Mouse (Mus musculus): ENCODE measurements around the gene Capza1.
"Not testable (repeated sequence)": the region's sequence is repeated elsewhere in the genome, so short reads cannot be mapped to it uniquely, and the experiment has no call there.

Capza1 gene

DNA sequence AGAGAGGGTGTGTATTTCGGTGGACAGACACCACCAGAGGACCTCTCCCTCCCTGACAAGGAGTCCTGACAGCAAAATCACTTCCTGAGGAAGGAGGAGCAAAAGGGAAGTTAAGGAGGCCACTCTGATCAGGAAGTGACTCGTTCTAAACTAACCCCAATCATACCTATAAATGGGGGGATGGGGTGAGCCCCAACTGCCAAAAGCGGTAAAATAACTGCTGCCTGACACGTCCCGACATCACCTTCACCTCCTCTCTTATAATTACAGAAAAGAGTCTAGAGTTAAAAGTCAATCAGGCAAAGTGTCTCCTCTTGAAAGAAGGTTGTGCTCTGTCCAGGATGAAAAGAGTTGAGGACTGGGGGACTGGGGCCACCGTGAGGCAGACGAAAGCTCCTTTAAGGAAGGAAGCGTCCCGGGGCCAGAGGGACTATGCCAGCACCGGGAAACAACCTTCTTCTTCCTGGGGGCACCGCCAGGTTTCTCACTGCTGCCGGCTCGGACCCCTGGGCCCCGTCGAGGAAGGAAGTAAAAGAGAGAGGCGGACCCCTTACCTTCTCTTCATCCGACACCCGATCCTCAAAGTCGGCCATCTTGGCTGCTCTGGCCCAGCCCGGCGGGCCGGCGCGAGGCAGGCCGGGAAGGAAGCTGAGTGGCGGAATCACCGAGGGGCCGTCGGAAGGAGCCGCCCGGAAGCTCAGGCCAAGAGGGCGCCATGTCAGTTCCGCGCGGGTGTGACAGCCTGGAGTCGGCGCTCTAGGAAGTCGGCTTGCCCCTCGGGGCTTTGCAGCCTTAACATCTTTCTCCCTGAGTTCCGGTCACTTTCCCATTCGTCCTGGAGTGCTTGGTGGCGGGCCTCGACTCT is at the start of gene Capza1, which contains the start of gene St7l:
Gene Capza1 (minus strand): TSS at position 720 of the 865 bp plus-strand sequence.
Gene St7l (plus strand): TSS at position 220 of the 865 bp plus-strand sequence.
- peak; percentile 91 for DNase-seq (ENCODE audit: inconsistent ontology term)

GRCm38 (mm10) chr3:104909195-104909594 is 44.9 kb upstream of the Capza1 start:
- no peak for DNase-seq (ENCODE audit: inconsistent ontology term)

DNA sequence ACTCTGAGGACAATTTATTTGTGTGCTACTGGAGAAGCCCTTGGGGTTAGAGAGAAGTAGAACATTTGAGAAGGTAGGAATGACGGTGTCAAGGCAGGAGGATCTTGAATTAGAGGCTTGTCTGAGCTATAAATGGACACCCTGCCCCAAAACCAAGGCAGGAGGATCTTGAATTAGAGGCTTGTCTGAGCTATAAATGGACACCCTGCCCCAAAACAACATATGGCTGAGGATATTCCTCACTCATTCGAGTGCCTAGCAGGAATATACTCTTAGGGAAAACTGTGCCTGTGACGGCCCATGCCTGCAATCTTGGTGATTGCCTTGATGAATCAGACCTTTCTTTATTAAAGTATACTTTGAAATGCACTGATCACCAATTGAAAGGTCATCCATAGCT is 41.7 kb upstream of the Capza1 start:
- no peak for DNase-seq (ENCODE audit: inconsistent ontology term)

DNA sequence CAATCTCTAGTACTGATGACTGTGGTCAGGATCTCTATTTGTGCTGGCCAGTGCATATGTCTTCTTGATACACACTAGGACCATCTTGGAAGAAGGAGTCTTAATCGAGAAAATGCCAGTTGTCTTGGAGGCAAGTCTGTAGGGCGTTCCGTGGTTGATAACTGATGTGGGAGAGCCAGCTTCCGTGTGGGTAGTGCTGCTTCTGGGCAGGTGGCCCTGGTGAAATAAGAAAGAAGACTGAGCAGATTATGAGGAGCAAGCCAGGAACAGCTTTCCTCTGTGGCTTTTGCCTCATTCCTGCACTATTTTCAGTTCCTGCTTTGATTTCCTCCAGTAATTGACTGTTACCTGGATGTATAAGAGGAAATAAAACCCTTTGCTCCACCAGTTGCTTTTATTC is 41.1 kb upstream of the Capza1 start:
- DNase-seq (ENCODE audit: inconsistent ontology term), result no peak

GRCm38 (mm10) chr3:104901154-104901553 is 36.8 kb upstream of the Capza1 start:
- no peak for DNase-seq (ENCODE audit: inconsistent ontology term)

- DNase-seq (ENCODE audit: inconsistent ontology term), result no peak
These were observed 31.8 kb upstream of the Capza1 start for GRCm38 (mm10) chr3:104896141-104896540.

- DNase-seq (ENCODE audit: inconsistent ontology term), result no peak
These were observed 24.3 kb upstream of the Capza1 start for GRCm38 (mm10) chr3:104888585-104888984.

DNA sequence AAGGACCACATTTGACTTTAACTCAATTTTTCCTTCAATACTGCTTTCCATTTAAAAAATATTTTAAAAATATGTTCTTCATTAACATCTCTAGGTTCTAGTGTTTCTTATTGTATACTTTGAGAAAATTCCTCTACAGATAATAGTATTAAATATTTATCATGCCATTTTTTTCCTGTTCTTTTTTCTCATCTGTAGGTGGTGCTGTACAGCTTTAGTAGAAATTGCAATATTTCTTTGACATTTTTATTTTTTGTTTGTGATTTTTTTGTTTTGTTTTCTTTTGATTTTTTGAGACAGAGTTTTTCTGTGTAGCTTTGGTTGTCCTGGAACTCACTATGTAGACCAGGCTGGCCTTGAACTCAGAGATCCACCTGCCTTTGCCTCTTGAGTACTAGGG is 5.3 kb upstream of the Capza1 start:
- no peak for DNase-seq (ENCODE audit: inconsistent ontology term)

GRCm38 (mm10) chr3:104866674-104867073 is 2.4 kb upstream of the Capza1 start:
- DNase-seq (ENCODE audit: inconsistent ontology term), result not testable (repeated sequence)

DNA sequence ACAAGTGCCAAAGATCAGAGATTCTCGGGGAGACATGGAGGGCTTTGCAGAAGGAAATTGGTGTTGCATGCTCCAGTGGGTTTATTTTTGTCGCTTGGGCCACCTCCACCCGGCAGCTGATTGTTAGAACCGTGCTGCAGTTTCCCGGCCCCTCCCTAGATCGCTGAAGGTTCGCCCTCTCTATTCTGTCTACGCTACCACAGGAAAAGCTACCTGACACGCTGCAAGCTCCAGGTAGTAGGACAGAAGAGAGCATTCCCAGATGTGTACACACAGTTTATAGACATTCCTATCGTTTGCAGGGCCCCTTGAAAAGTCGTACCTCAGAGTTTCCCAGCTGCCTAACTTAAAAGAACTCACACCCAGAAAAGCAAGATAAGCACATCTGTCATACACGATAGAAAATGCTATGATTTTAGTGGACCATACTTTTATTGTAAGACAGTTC is 1.1 kb upstream of the Capza1 start:
- DNase-seq (ENCODE audit: inconsistent ontology term), result peak; percentile 27

DNA sequence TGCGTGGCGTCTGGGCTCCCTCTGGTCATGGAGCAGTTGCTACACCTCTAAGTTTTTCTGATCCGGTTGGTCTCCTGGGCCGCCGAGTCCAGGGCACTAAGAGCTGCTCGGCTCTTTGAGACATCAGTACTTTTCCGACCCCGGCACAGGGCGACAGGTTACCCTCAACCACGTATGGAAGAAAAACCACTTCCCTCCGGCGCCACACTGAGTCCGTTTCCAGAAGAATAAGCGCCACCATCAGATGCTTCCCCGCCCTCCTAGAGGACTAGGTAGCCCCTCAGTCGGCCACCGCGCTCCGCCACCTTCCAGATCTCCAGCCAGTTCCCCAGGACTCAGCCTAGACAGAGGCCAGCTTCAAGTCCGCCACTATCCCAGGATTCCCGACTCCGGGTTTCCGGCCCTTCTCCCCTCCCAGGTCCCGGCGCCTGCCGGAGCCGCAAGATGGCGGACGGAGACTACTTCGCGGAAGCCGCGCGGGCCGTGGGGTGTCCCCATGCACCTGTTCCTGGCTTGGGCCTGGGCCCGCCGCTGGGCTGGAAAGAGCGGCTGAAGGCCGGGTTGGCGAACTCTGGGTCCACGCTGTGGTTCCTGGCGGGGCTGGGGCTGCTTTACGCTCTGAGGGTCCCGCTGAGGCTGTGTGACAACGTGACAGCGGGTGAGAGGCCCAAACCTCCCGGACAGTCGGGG is 491 bp upstream of the Capza1 start:
- DNase-seq (ENCODE audit: inconsistent ontology term), result peak; percentile 92

GRCm38 (mm10) chr3:104858560-104858959 is 5.7 kb downstream of the Capza1 start:
- no peak for DNase-seq (ENCODE audit: inconsistent ontology term)

DNA sequence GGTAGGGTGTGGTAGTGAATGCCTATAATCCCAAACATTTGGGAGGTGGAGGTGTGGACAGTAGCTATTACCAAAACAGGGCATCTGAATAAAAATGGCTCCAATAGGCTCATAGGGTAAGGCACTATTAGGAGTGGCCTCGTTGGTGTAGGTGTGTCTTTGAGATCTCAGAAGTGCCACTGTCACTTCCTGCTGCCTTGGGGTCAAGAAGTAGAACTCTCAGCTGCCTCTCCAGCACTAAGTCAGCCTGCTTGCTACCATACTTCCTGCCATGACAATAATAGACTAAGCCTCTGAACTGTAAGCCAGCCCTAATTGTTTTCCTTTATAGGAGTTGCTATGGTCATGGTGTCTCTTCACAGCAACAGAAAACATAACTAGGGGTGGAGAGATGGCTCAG is 8.2 kb downstream of the Capza1 start:
- no peak for DNase-seq (ENCODE audit: inconsistent ontology term)

DNA sequence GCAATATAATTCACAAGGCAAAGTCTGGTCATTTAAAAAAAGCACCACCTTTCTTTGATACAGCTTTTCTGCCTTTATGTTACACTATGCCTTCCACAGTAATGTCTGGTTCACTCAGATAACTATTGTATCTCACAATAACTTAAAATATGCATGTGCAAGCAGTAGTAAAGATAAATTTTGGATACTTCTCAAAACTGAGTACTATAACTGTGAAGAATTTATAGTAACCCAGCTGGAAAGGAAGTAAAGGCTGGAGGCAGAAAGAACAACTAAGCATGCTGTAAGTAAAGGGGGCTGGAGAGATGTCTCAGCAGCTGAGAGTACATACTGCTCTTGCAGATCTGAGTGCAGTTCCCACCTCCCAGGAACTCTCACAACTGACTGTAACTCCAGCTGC is 9.4 kb downstream of the Capza1 start:
- DNase-seq (ENCODE audit: inconsistent ontology term), result no peak

DNA sequence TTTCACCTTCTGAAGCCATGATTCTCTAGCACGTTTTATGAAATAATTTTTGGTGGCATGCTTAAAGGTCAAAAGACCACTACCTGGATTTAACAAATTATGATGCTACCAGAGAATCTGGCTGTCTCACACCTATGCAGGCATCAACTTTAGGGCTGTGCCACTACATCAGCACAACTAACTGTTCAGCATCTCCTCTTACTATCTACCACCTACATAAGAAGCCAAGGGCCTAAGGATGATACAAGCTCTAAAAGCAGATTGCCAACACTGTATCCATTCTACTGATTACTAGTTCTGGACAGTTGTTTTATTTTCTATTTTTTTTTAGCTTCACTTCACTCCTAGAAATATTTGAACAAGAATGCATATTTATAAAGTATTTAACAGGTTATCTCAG is 9.8 kb downstream of the Capza1 start:
- no peak for DNase-seq (ENCODE audit: inconsistent ontology term)

DNA sequence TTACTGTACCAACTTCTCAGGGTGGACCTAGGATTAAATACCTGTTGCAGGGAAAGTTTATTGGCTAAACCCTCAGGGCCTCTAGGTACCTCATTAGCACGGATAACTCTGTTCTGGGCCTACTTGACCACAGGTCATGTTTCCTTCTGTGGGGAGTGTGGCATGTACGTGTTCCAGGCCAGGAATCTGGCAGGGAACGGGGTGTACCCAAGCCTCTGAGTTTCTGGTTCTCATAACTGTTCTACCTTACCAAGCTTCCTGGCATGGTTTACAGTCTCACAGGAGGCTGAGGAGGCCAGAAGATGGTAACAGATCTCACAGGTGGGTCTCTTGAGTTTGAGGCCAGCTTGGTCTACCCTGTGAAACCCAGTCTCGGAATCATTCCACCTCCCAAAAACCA is 17.7 kb downstream of the Capza1 start:
- no peak for DNase-seq (ENCODE audit: inconsistent ontology term)

- DNase-seq (ENCODE audit: inconsistent ontology term), result no peak
These were observed 23.3 kb downstream of the Capza1 start for GRCm38 (mm10) chr3:104841049-104841448.

GRCm38 (mm10) chr3:104835797-104836196 is 28.5 kb downstream of the Capza1 start:
- DNase-seq (ENCODE audit: inconsistent ontology term), result no peak

- DNase-seq (ENCODE audit: inconsistent ontology term), result no peak
These were observed 41.9 kb downstream of the Capza1 start for GRCm38 (mm10) chr3:104822413-104822812.

- no peak for DNase-seq (ENCODE audit: inconsistent ontology term)
These were observed 43.9 kb downstream of the Capza1 start for GRCm38 (mm10) chr3:104820426-104820825.

GRCm38 (mm10) chr3:104818749-104819134 is 45.6 kb downstream of the Capza1 start:
- no peak for DNase-seq (ENCODE audit: inconsistent ontology term)

- peak; percentile 85 for DNase-seq (ENCODE audit: inconsistent ontology term)
These were observed 46.1 kb downstream of the Capza1 start, which contains the start of gene Mov10 for GRCm38 (mm10) chr3:104817991-104818748. Gene Mov10 (minus strand): TSS chr3:104818563.

All from Muller cell, postnatal 12 days (primary cell).